Mouse (Mus musculus) intestine, postnatal 0 days (tissue): ENCODE results near the gene Gm10340. TPM values are rescaled to one million over a fixed set of nuclear protein-coding genes. Genes with fewer than 3 reads are reported as not detected.
"Not testable (repeated sequence)": the region's sequence is repeated elsewhere in the genome, so short reads cannot be mapped to it uniquely, and the experiment has no call there.

Source experiments
- ATAC-seq: fragments of 200-750 bp; cut with Nextera tagmentation; 2 replicates; pipeline ENCODE4 v1.8.0; 2017; ENCODE audit warnings: mild to moderate bottlenecking, moderate TSS enrichment, moderate library complexity
- H3K27ac ChIP-seq: fragments of 300-500 bp; sonication (generic); 2 replicates; pipeline ENCODE4 v1.5.1; 2014; ENCODE audit warnings: mild to moderate bottlenecking, low read depth, low read length, moderate library complexity
- H3K27me3 ChIP-seq: fragments of 300-500 bp; sonication (generic); replicated peaks from 2 replicates; pipeline ENCODE4 v1.6.1; 2014; ENCODE audit warnings: low read length, mixed read lengths; ENCODE audit not compliant: control insufficient read depth, insufficient read depth
- H3K36me3 ChIP-seq: fragments of 300-500 bp; sonication (generic); 2 replicates; pipeline ENCODE4 v1.6.1; 2014; ENCODE audit warnings: mild to moderate bottlenecking, moderate library complexity; ENCODE audit not compliant: control insufficient read depth, insufficient read depth
- H3K4me1 ChIP-seq: fragments of 300-500 bp; sonication (generic); replicated peaks from 2 replicates; pipeline ENCODE4 v1.6.1; 2014; ENCODE audit warnings: antibody characterized with exemption, low read length, mixed read lengths; ENCODE audit not compliant: control insufficient read depth, insufficient read depth
- H3K4me2 ChIP-seq: fragments of 300-500 bp; sonication (generic); replicated peaks from 2 replicates; pipeline ENCODE4 v1.6.1; 2014; ENCODE audit warnings: low read depth, mild to moderate bottlenecking, moderate library complexity
- H3K4me3 ChIP-seq: fragments of 300-500 bp; sonication (generic); 2 replicates; pipeline ENCODE4 v1.5.1; 2014; ENCODE audit warnings: low read depth, low read length
- H3K9ac ChIP-seq: fragments of 300-500 bp; sonication (generic); 2 replicates; pipeline ENCODE4 v1.6.1; 2014; ENCODE audit warnings: mild to moderate bottlenecking, low read depth, low read length
- H3K9me3 ChIP-seq: fragments of 300-500 bp; sonication (generic); 2 replicates; pipeline ENCODE4 v1.6.1; 2016; ENCODE audit warnings: mixed run types; ENCODE audit not compliant: control insufficient read depth
- WGBS: fragments of 180-500 bp; shearing (Covaris S2); extraction: QIAGEN DNeasy Blood & Tissue Kit; methylation state at CpG from one replicate; pipeline ENCODE4 v1.1.7; 2014; 5-methylcytosine and 5-hydroxymethylcytosine counted together
- polyA plus RNA-seq: library from polyadenylated mRNA; unstranded; fragments of >200 nt; fragmentation: Nextera tagmentation; extraction: Ambion mirVana; gene quantifications from 2 replicates; pipeline ENCODE4 v1.2.1, GENCODE M21; 2015

The Gm10340 gene
- not detected in 2 replicates for polyA plus RNA-seq

- not testable (repeated sequence) for H3K4me3 ChIP-seq, H3K9me3 ChIP-seq, H3K36me3 ChIP-seq, H3K9ac ChIP-seq, H3K4me2 ChIP-seq, H3K4me1 ChIP-seq, H3K27me3 ChIP-seq, H3K27ac ChIP-seq, ATAC-seq
- 88% methylated on average over 2 of the region's 3 CpGs for WGBS
Measured at GRCm38 (mm10) chr14:3133697-3134096, at the start of gene Gm10340. TSS of gene Gm10340 (plus strand) at chr14:3133997.

DNA sequence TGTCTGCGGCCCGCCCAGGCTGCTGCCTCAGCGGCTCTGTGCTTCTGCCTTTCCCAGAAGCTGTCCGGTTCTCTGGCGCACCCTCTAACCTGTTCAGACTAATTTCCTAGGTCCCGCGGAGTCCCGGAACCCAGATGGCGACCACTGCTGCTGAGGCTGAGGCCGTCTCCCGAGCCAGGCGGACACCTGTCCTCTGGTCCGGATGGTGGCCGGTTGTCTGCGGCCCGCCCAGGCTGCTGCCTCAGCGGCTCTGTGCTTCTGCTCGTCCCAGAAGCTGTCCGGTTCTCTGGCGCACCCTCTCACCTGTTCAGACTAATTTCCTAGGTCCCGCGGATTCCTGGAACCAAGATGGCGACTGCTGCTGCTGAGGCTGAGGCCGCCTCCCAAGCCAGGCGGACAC lies 17.7 kb upstream of the Gm10340 start:
- not testable (repeated sequence) for H3K9ac ChIP-seq, H3K27ac ChIP-seq, H3K4me1 ChIP-seq, H3K4me3 ChIP-seq, ATAC-seq, H3K36me3 ChIP-seq, H3K4me2 ChIP-seq, H3K27me3 ChIP-seq, H3K9me3 ChIP-seq
- WGBS, result 90% methylated on average over 14 of the region's 25 CpGs

- H3K4me1 ChIP-seq, ATAC-seq, H3K27me3 ChIP-seq, H3K4me2 ChIP-seq, H3K36me3 ChIP-seq, H3K9me3 ChIP-seq, H3K27ac ChIP-seq, H3K9ac ChIP-seq, H3K4me3 ChIP-seq: not testable (repeated sequence)
- WGBS, result no CpG with 5 or more reads among the region's 2 CpGs
Measured at GRCm38 (mm10) chr14:3187955-3188354, 54.2 kb downstream of the Gm10340 start, which contains the start of gene Gm5795. TSS of gene Gm5795 (plus strand) at chr14:3188255.

Other genes with a start within 250 kb of the Gm10340 start
- gene Gm2888, start 104.0 kb upstream of the Gm10340 start, polyA plus RNA-seq, result not detected in 2 replicates
- gene Gm2897, start 84.7 kb upstream of the Gm10340 start, polyA plus RNA-seq, result 0.37 and 0.55 TPM in 2 replicates
- gene Gm5795, start 54.3 kb downstream of the Gm10340 start, polyA plus RNA-seq, result not detected in 2 replicates
- 10.3 and 13.0 TPM in 2 replicates for gene D830030K20Rik, start 74.5 kb downstream of the Gm10340 start, polyA plus RNA-seq
- gene Gm2956, start 198.6 kb downstream of the Gm10340 start, polyA plus RNA-seq, result not detected in 2 replicates